Mouse (Mus musculus) adrenal gland, postnatal 4 days (tissue): ENCODE results near the gene Slc17a7. TPM values are rescaled to one million over a fixed set of nuclear protein-coding genes. Genes with fewer than 3 reads are reported as not detected.
A peak's percentile ranks its signal among the peaks of the same experiment; 100 is the strongest.

Experiments used
- DNase-seq, 2 experiments: peaks; one replicate each; pipeline ENCODE4 v3.0.0; 2021 to 2022; ENCODE audit warnings: low spot score in 2 of 2, mixed read lengths in 2 of 2
- total RNA-seq, 2 experiments: library from RNA; stranded (reverse); gene quantifications; 2 replicates each; pipeline ENCODE4 v1.2.3; 2021

Slc17a7 gene
- total RNA-seq, 2 experiments from 2014 or later: 0.31 to 1.9 TPM

DNA sequence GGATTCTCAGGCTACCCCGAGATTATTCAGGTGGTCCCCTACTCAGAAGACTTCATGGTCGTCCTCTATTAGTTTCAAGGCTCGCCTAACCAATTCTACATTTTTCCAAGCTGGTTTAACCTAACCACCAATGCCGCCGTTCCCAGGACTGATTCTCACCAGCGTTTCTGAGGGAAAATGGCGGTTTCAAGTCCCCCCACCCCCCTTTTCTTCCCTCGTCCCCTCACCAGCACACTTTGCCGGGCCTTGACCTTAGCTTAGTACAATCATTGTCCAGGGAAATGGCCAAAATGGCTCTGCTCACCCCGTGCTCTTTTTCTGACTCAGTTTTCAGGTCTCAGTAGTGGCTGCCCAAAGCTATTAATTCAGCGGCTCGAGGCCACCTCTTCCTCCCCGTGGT, 11.6 kb downstream of the Slc17a7 start:
- no peak for DNase-seq

DNA sequence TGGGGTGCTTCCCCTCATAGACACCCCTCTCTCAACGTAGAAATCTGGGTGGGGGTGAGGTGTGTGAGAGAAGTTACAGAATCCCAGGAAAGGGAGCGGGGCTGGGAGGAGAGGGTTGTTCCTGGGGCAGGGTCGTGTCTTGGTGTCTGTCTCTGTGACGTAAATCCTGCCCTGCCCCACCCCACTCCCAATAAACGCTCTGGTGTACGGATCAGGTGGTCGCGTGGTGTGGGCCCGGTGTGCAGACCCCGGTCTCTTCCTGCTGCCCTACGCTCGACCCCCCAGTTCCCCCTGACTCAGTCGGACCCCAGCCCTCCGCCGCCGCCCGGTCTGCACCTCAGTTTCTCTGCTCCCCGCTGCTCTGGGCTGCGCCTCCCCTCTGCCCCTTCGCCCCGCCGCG, 12.2 kb downstream of the Slc17a7 start:
- DNase-seq: no peak

GRCm38 (mm10) chr7:45176356-45176755, 12.6 kb downstream of the Slc17a7 start:
- no peak for DNase-seq

- no peak for DNase-seq
Observed at GRCm38 (mm10) chr7:45178550-45178949, 14.8 kb downstream of the Slc17a7 start.

DNA sequence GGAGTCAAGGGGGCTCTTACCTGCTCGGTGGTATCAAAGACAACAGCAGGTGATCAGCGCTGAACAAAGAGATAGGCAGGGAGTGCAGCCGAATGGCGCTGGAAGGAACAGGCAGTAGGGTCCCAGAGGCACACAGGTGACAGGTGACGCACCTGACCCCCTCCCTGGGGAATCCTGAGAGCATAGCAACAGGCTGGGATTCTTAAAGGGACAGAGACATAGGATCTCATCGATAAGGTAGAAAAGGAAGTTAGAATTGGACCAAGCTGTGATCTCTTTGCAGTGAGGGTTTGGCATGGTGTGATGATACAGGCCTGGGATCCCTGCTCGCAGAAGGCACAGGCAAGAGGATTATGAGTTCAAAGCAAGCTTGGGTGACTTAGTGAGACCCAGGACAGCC, 15.7 kb downstream of the Slc17a7 start, which contains the start of gene Gfy:
Gfy (minus strand) TSS at position 101 of the 400 bp plus-strand sequence.
- DNase-seq: no peak

DNA sequence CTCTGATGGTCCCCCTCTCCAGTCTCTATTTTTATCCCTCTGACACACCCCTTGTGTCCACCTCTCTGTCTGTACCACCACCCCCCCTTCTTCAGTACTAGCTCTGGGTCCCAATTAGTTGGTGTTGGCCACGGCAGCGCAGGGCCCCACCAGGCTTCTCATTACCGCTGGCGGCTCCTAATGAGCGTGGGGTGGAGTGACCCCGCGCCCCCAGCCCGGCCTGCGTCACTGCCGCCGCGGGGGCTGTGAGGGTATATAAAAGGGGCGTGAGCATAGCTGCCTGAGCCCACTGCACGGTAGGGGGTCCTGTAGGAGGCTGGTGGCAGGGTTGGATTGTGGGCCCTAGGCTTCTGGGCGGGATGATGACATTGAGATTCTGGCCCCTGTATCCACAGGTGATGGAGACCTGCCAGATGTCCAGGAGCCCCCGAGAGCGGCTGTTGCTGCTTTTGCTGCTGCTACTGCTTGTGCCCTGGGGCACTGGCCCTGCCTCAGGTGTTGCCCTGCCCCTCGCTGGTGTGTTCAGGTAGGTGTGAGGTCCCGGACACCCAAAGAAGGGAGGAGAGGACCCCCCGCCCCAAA, 17.2 kb downstream of the Slc17a7 start, which contains the start of gene Pth2:
Pth2 (plus strand) TSS at position 100 of the 582 bp plus-strand sequence.
- DNase-seq: no peak

DNA sequence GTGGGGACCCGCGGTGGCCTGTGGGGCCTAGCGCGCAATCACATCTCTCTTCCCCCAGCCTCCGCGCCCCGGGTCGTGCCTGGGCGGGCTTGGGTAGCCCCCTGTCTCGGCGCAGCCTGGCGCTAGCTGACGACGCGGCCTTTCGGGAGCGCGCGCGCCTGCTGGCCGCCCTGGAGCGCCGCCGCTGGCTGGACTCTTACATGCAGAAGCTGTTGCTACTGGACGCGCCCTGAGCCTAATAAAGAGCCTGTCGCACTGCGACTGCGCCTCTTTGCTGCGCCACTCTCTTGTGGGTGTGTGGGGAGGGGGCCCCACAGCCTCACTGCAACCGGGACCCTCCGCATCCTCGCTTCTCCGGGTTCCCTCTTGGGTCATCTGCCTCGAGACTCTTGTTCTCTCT, 17.8 kb downstream of the Slc17a7 start:
- no peak for DNase-seq

GRCm38 (mm10) chr7:45182199-45182601, 18.5 kb downstream of the Slc17a7 start:
- peak; percentile 64 to 69 for DNase-seq

GRCm38 (mm10) chr7:45182606-45183005, 18.9 kb downstream of the Slc17a7 start:
- no peak for DNase-seq

DNA sequence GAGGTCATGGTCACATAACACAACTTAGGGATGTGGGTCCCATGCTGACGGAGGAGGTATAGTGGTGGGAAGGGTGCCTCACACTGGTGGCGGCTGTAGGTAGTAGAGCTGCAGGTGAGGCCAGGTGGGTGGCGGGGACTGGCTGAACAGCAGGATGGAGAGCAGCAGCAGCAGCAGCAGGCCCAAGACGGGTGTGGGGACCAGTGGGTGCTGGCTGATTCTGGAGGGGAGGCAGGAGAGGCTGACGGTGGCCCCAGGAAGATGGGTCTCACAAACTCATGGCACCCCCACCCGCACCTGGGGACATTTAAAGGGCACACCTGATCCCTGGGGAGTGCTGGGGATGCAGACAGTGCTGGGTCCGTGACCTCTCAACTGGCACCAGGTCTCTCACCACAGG, 19.9 kb downstream of the Slc17a7 start:
- no peak for DNase-seq

GRCm38 (mm10) chr7:45185921-45186320, 22.2 kb downstream of the Slc17a7 start:
- DNase-seq: no peak

DNA sequence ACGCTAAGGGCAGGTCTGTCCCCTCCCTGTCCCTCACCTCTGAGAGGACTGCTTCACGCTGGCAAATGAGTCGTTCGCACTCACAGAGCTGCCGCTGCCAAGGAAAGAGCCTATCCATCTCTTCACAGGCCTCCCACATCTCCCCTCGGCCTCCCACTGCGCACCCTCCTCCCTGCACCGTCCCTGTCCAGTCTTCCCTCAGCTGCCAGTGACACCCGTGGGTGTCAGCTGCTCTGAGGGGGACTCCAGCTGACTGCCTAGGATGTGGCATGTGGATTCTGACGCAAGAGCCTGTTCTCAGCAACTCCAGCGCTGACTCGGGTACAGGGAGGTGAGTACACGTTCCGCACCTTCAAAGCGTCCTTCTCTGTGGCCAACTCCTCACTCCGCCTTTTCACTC, 25.9 kb downstream of the Slc17a7 start:
- no peak for DNase-seq

DNA sequence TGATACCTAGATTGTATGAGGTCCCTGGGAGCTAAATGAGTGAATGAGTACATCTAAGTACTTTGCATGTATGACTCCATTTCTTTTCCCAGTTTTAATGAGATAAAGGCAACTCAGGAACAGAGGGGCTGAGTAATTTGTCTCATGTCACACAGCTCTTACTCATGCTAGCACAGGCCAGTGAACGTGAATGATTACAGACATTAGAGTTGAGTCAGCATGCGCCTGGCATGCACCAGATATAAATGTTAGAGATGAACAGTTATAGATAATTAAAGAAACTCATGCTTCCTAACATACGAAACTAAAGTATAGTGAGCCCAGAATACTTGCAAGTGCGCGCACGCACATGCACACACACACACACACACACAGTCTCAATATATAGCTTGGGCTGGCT, 26.4 kb downstream of the Slc17a7 start:
- DNase-seq: no peak

GRCm38 (mm10) chr7:45191161-45191560, 27.4 kb downstream of the Slc17a7 start:
- no peak for DNase-seq

GRCm38 (mm10) chr7:45191803-45192363, 28.1 kb downstream of the Slc17a7 start:
- no peak for DNase-seq

DNA sequence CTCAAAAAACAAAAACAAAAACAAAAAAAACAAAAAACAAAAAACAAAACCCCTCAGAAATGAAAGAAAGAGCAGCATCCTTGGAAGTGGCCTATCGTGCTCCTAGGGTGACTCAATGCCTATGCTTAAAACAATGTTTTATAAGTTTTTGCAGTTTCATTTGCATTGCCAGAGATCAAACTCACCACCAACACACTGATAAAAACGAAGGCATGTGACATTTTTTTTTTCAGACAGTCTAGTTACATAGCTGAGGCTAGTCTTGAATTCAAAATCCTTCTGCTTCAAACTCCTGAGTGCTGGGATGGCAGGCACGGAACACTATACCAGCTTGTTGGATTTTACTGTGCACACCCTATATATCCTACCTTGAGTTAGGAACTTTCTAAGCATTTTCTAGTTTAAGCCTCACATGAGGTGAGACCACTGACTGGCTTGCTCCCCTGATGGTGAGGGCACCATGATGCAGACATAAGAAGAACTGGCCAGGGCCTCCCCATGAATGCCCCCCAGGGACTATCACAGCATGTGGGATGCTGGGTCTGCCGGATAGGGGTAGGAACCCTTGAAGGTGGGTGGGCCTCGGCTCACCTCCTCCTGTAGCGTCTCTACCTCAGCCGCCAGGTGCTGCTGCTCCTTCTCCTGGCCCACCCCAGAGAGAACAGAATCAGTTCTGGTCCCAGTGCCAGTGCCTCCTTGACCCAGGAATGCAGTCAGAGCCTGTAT, 29.0 kb downstream of the Slc17a7 start:
- no peak for DNase-seq

DNA sequence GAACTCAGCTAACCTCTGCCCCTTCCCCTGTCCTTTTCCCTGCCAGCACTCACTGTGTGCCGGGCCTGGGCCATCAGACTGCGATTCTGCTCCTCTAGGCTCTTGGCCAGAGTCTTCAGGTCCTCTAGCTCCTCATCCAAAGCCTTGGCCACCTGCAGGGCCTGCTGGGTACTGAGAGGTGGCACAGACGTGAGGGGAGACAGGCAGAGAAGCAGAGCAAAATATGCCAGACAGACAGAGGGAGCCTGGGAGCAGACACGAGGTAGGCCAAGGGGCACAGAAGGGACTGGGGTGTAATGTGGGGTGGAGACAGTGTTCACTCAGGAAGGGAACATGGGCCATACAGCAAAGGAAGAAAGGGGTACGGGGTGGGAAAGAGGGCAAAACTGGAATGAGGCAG, 29.7 kb downstream of the Slc17a7 start:
- DNase-seq: no peak

GRCm38 (mm10) chr7:45193871-45194785, 30.4 kb downstream of the Slc17a7 start:
- no peak for DNase-seq

DNA sequence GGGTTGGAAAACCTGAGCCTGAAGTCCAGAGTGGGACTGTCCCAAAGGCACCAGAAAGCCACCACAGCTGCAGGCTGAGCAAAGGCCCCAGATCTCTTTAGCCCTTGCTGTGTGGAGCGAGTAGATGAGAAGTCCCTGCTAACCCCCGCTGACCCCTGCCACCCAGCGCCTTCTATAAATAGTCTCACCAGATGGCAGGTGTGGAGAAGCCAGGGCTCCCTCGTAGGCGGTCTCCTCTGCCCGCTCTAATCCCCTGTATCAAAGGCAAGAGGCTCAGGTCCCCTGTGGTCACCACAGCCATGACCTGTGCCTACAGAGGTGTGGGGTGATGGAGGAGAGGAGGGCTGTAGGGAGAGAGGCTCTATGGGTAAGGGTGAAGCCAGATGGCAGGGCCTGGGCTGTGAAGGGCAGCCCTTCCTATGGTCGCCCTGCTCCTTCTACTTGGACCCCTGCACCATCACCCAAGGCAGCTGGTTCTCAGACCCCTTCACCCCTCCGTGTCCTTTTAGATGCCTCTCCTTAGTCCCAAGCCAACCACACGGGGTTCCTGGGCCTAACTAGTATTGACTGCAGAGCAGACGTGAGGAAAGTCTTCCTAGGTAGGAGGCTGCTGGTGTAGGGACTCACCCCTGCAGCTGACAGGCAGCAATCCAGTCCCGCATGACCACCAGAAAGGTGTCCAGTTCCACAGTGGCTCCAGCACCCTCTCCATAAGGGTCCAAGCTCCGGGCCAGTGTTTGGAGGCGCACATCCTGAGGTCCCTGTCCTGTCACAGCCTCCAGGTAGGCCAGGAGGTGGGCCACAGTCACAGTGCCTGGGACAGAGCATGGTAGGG, 31.8 kb downstream of the Slc17a7 start:
- no peak for DNase-seq

DNA sequence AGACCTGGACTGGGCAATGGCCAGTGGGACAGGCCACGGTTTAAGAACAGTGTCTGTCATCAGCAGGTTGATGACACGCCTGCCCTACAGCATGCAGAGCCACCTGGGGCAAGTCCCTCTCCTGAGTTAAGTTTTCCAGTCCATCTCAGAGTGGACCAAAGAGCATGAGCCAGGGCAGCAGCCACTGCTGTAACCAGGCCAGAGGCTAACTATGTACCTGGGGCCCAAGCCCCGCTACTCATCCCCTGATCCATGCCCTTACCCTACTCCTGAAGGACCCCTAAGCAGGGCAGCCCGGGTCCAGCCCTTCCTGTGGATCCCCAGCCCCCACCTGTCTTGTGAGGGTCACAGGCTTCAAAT, 32.4 kb downstream of the Slc17a7 start:
- no peak for DNase-seq

DNA sequence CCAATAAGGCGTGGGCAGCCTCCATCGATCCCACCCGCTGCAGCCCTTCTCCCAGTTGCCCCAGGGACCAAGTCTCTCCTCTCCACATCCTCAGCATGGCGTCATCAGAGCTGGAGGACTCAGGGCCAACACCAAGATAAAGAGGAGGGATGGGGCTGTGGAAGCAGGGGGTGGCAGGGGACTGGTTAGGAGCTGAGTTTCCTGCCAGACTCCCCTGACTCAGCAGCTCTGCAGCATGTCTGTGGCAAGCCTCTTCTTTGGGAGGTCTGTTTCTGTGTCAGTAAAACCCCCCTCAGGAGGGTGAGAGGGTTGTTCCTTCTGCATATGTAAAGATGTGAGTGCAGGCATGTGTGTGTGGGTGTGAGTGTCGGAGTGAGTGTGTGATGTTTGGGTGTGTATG, 33.2 kb downstream of the Slc17a7 start:
- no peak for DNase-seq
